Mouse (Mus musculus) hindbrain, postnatal 0 days (tissue): ENCODE results near the gene C530025M09Rik. TPM values are rescaled to one million over a fixed set of nuclear protein-coding genes. Genes with fewer than 3 reads are reported as not detected.

ENCODE experiments used
- ATAC-seq: fragments of 200-750 bp; cut with Nextera tagmentation; 2 replicates; pipeline ENCODE4 v1.8.0; 2017; ENCODE audit warnings: mild to moderate bottlenecking, moderate TSS enrichment, moderate library complexity
- DNase-seq: peaks from one replicate; pipeline ENCODE4 v3.0.0-alpha.2; 2015; ENCODE audit warnings: low spot score
- H3K27ac ChIP-seq: fragments of 300-500 bp; sonication (generic); 2 replicates; pipeline ENCODE4 v1.5.1; 2014; ENCODE audit warnings: mild to moderate bottlenecking
- H3K27me3 ChIP-seq: fragments of 300-500 bp; sonication (generic); 2 replicates; pipeline ENCODE4 v1.6.1; 2014; ENCODE audit warnings: low read length, mixed read lengths; ENCODE audit not compliant: insufficient read depth
- H3K36me3 ChIP-seq: fragments of 300-500 bp; sonication (generic); 2 replicates; pipeline ENCODE4 v1.6.1; 2014; ENCODE audit warnings: low read length, mixed read lengths; ENCODE audit not compliant: insufficient read depth
- H3K4me1 ChIP-seq: fragments of 300-500 bp; sonication (generic); 2 replicates; pipeline ENCODE4 v1.6.1; 2014; ENCODE audit warnings: antibody characterized with exemption, low read length, mixed read lengths; ENCODE audit not compliant: insufficient read depth
- H3K4me2 ChIP-seq: fragments of 300-500 bp; sonication (generic); 2 replicates; pipeline ENCODE4 v1.6.1; 2014; ENCODE audit warnings: low read depth, mild to moderate bottlenecking, low read length, moderate library complexity, mixed read lengths
- H3K4me3 ChIP-seq: fragments of 300-500 bp; sonication (generic); 2 replicates; pipeline ENCODE4 v1.5.1; 2014; ENCODE audit warnings: low read length
- H3K9ac ChIP-seq: fragments of 300-500 bp; sonication (generic); replicated peaks from 2 replicates; pipeline ENCODE4 v1.6.1; 2014; ENCODE audit warnings: mild to moderate bottlenecking, low read length, moderate library complexity, mixed read lengths
- H3K9me3 ChIP-seq: fragments of 300-500 bp; sonication (generic); 2 replicates; pipeline ENCODE4 v1.6.1; 2016; ENCODE audit warnings: low read length, mixed read lengths
- CTCF ChIP-seq: IDR thresholded peaks from 2 replicates; pipeline ENCODE4 v1.5.1; 2016; ENCODE audit warnings: antibody characterized with exemption, control low read depth, low read depth
- WGBS: fragments of 180-500 bp; shearing (Covaris S2); extraction: QIAGEN DNeasy Blood & Tissue Kit; methylation state at CpG from one replicate; pipeline ENCODE4 v1.1.7; 2014; 5-methylcytosine and 5-hydroxymethylcytosine counted together
- polyA plus RNA-seq: library from polyadenylated mRNA; unstranded; fragments of >200 nt; fragmentation: Nextera tagmentation; extraction: Ambion mirVana; gene quantifications from 2 replicates; pipeline ENCODE4 v1.2.1, GENCODE M21; 2015
- total RNA-seq: library from RNA; depleted of rRNA; stranded (reverse); fragments of >200 nt; gene quantifications from 2 replicates; pipeline ENCODE4 v1.2.3, GENCODE M21; 2014; rRNA removed

C530025M09Rik gene
- not detected in 2 replicates for total RNA-seq
- 1.9 and 2.1 TPM in 2 replicates for polyA plus RNA-seq

DNA sequence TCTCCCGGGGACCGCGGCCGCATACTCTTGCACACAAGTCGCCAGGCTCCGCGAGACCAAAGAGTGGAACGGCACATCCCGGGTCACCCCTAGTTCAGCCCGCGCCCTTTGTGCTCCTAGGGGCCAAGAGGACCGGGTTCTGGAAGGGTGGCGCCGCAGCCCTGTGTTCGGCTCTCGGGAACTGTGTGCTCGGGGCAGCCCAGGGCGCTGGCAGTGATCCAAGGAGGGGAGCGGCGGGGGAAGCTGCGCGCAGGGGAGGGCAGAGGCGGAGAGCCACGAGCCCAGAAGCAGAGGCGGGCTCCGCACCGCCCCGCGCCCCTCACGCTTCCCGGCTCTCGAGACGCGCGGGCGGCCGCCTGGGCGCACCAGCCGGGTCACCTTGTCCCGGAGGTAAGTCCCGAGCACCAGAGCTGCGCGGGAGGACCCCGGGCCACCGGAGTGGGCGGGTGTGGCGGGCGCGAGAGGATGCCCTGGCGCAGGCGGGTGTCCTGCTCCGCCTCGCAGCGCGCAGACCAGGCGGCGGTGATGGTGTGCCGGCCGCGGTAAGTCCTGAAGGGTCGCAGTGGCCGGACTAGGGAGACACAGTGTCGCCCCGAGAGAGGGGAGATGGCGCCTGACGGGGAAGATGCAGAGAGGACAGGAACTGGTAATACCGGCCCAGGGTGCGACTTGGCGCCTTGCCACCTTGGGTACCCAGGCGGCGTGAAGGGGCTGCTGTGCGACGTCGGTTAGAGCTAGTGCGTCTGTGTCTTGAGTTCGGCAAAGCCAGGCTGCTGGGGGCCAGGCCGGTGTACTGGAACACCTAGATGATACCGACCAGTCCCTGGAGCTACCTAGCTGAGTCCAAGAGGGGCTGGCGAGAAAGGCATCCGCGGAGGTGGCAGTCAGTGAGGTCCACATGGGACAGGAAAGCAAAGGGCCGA lies at the start of gene C530025M09Rik:
TSS of gene C530025M09Rik (minus strand) at position 678 of the 923 bp plus-strand sequence.
- WGBS: under 1% methylated on average over 81 of the region's 82 CpGs
- H3K9me3 ChIP-seq: no peaks in the 10 kb centered on the region
- no peaks in the 10 kb centered on the region for H3K36me3 ChIP-seq
- H3K27ac ChIP-seq: peak within 1 kb of the TSS; percentile 54; the same call in 1 of the 2 replicates
- H3K9ac ChIP-seq: peak within 1 kb of the TSS; percentile 63
- H3K4me2 ChIP-seq: peak within 1 kb of the TSS; percentile 97
- H3K4me1 ChIP-seq: 0 out of 2 replicates have a peak, but pooled peaks cover 4% of the 10 kb centered on the region
- H3K27me3 ChIP-seq: no peaks in the 10 kb centered on the region
- DNase-seq (peak; percentile 73), ATAC-seq (peak; percentile 84)
- peak within 1 kb of the TSS; percentile 72 for H3K4me3 ChIP-seq
- no peak for TF ChIP-seq CTCF

DNA sequence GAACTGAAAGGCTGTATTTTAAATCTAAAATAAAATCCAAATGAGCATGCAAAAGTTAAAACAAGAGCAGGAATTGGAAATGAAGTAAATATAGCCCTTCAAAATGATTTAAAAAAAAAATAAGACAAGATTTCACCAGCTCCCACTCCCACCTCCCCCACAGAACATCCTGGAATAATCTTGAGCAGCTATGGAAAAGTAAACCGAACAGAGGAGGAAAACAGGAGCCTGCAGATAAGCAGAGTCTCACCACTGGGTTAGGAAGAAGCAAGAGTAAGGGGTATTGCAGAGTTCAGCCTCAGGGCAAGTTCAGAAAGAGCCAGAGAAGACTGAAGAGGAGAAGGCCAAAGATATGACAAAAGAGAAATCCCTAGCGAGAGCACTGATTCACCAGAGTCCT lies 46.9 kb upstream of the C530025M09Rik start:
- Histone ChIP-seq H3K36me3 (no peaks in the 10 kb centered on the region), H3K27me3 (no peaks in the 10 kb centered on the region), H3K4me2 (no peak overlapping the region), H3K9me3 (no peaks in the 10 kb centered on the region), H3K4me1 (no peaks in the 10 kb centered on the region), H3K27ac (no peak overlapping the region), H3K4me3 (no peak overlapping the region), H3K9ac (no peak overlapping the region)
- DNase-seq (no peak), ATAC-seq (no peak)
- 85% methylated on average over 2 of the region's 2 CpGs for WGBS
- TF ChIP-seq CTCF: no peak

DNA sequence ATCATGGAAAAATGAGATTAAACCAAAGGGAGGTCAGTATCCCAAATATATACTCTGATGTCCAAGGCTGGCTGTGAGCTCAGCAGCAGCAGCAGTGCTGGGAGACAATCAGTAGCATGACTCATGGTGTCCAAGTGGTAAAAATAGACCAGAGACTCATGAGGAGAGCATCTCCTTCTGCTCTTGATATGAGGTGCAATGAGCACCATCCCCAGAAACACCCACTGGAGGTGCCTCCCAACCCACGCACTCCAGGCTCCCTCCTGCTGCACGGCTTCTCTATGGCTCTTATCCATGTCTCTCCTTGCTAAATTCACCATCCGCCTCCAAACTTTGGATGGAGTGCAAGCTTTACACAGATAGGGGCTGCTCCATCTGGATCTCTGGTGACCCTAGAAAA lies 42.3 kb upstream of the C530025M09Rik start:
- ATAC-seq (no peak), DNase-seq (no peak)
- no peaks in the 10 kb centered on the region for H3K4me1 ChIP-seq
- TF ChIP-seq CTCF: no peak
- no peaks in the 10 kb centered on the region for H3K27me3 ChIP-seq
- H3K4me2 ChIP-seq: no peak overlapping the region
- no peak overlapping the region for H3K4me3 ChIP-seq
- no peaks in the 10 kb centered on the region for H3K36me3 ChIP-seq
- H3K9ac ChIP-seq: no peak overlapping the region
- H3K27ac ChIP-seq: no peak overlapping the region
- H3K9me3 ChIP-seq: no peaks in the 10 kb centered on the region
- WGBS: 94% methylated on average over 3 of the region's 3 CpGs

DNA sequence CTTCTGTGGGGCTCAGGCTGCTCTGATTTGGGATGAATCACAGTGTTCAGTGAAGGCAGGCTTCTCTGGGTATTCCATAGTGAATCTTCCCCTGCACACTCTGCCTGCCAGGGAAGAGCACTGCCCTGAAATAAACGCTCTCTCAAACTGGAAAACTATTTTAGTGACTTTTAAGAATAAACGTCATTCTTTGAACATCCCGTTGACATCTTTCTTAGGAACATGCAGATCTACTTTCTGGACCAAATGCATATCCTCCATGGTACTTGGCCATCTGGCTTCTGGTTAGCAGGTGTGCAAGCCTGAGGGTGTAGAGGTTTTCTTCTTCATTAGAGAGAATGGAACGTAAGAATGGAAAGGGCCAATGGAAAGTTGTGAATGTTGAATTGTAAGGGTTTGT lies 41.5 kb upstream of the C530025M09Rik start:
- no peak overlapping the region for H3K9ac ChIP-seq
- no peak overlapping the region for H3K4me3 ChIP-seq
- H3K4me2 ChIP-seq: no peak overlapping the region
- no peak for TF ChIP-seq CTCF
- no peaks in the 10 kb centered on the region for H3K36me3 ChIP-seq
- H3K4me1 ChIP-seq: no peaks in the 10 kb centered on the region
- no peaks in the 10 kb centered on the region for H3K27me3 ChIP-seq
- DNase-seq (no peak), ATAC-seq (no peak)
- no peak overlapping the region for H3K27ac ChIP-seq
- 83% methylated on average over 4 of the region's 4 CpGs for WGBS
- no peaks in the 10 kb centered on the region for H3K9me3 ChIP-seq

DNA sequence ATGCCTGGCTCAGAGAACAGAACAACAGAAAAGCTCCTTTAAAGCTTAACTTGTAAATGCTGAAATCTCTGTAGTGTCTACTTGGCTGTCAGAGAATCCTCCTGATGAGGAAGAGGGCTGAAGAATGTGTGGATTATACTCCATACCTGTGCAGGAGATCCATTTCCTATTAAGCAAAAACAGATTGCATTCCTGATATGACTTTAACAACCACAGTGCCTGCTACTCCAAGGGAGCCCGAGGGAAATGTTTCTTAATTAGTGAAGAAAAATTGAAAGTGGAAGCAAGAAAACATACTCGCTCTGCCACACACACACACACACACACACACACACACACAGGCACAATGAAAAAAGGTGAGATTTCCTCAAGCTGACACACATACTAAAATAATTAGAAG lies 39.5 kb upstream of the C530025M09Rik start:
- Histone ChIP-seq H3K9ac (no peak overlapping the region), H3K4me1 (no peaks in the 10 kb centered on the region), H3K36me3 (no peaks in the 10 kb centered on the region), H3K4me2 (no peak overlapping the region), H3K27ac (no peak overlapping the region), H3K27me3 (no peaks in the 10 kb centered on the region), H3K9me3 (no peaks in the 10 kb centered on the region), H3K4me3 (no peak overlapping the region)
- DNase-seq (peak; percentile 64), ATAC-seq (peak; percentile 49; the same call in 1 of the 2 replicates)
- WGBS: 46% methylated on average over 2 of the region's 2 CpGs
- no peak for TF ChIP-seq CTCF

DNA sequence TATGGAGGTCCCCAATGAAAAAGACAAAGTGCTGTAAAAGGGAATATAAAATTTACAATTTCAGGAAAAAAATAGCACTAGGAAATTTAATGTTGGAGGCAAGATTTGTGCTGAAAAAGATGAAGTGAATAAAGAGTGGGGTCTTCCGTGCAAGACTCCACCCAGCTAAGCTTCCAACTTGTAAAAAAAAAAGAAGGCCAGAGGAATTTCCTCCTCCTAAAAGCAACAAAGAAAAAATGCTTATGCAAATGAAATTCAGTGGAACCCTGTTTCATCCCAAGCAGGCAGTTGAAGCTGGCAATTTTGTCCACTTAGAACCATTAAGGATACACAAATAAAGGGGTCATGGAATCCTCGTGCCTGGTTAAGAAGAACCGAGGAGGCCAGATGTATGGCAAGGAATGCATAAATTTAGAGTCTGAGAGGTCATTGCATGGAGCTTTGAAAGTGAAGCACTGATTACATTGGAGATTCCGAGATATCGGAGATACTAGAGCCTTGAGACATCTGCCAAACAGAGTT lies 35.0 kb upstream of the C530025M09Rik start:
- H3K9ac ChIP-seq: no peak overlapping the region
- no peaks in the 10 kb centered on the region for H3K9me3 ChIP-seq
- no peaks in the 10 kb centered on the region for H3K27me3 ChIP-seq
- H3K4me3 ChIP-seq: no peak overlapping the region
- no peak overlapping the region for H3K27ac ChIP-seq
- H3K36me3 ChIP-seq: no peaks in the 10 kb centered on the region
- ATAC-seq (no peak), DNase-seq (no peak)
- no peak for TF ChIP-seq CTCF
- WGBS: 72% methylated on average over 5 of the region's 5 CpGs
- no peak overlapping the region for H3K4me2 ChIP-seq
- H3K4me1 ChIP-seq: no peaks in the 10 kb centered on the region
